Mouse (Mus musculus) frontal cortex, postnatal 14 days (tissue): ENCODE measurements around the gene Mex3d.
"Not testable (repeated sequence)": the region's sequence is repeated elsewhere in the genome, so short reads cannot be mapped to it uniquely, and the experiment has no call there.

Source experiments
- DNase-seq, 2 experiments: peaks; one replicate each; pipeline ENCODE4 v3.0.0; 2022; ENCODE audit warnings: low spot score in 2 of 2

Gene Mex3d

GRCm38 (mm10) chr10:80356001-80356682 lies 31.3 kb downstream of the Mex3d start, which contains the start of gene Plk5:
Gene Plk5 (plus strand): TSS chr10:80356459.
- DNase-seq, result no peak

DNA sequence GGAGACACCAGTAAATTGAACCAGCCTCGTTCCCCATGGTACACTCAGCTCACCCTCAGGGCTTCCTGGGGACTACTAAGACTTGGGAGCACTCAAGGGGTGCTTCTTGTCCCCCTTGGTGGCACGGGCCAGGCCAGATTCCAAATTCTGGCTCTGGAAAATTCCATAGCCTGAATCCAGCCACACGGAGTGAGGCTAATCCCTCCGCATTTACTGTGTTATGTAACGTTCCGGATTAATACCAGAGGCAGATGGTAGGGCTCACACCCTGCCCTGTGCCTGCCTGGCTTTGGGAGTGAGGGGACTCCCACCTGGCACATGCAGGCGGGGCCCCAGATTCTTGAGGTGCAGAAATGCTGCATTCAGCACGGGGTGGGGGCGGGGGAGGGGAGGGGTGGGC lies 32.0 kb downstream of the Mex3d start:
- no peak for DNase-seq

DNA sequence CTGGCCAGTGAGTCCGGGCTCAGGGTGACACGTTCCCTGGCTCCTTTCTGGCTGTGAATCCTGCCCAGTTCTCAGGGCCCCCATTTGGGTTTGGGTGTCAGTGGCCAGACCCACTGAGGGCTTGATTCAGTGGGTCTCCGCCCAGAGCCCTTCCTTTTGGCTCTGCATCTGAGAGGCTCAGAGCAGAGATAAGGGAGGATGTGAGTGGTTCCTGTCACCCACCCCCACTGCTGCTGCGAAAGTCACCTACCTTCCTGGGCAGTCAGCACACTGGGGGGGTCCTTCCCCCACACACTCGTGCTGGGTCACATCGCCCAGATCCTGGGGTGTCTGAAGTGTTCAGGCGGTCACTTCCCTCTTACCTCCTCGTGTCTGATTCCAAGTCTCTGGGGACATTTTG lies 34.7 kb downstream of the Mex3d start:
- no peak for DNase-seq

GRCm38 (mm10) chr10:80351896-80352295 lies 35.6 kb downstream of the Mex3d start:
- DNase-seq, result no peak

DNA sequence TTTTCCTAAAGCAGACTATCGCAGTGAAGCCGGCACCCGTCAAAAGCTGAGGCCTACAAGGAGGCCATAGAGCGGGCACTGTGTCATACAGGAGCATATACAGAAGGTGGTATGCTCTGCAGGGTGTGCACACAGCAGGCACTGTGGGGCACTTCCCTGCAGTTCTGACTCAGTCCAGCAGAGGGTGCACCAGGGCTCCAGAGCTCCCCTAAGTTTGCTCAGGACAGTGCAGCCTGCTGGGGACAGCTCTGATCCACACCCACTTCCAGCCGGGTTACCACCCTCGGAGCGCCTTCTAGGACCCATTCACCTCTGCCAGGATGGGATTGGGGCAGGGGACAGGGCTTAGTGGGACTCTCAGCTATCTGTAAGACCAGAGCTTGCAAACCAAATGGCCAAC lies 37.2 kb downstream of the Mex3d start:
- peak; percentile 56 to 77 for DNase-seq

GRCm38 (mm10) chr10:80348981-80349380 lies 38.5 kb downstream of the Mex3d start:
- DNase-seq, result no peak

DNA sequence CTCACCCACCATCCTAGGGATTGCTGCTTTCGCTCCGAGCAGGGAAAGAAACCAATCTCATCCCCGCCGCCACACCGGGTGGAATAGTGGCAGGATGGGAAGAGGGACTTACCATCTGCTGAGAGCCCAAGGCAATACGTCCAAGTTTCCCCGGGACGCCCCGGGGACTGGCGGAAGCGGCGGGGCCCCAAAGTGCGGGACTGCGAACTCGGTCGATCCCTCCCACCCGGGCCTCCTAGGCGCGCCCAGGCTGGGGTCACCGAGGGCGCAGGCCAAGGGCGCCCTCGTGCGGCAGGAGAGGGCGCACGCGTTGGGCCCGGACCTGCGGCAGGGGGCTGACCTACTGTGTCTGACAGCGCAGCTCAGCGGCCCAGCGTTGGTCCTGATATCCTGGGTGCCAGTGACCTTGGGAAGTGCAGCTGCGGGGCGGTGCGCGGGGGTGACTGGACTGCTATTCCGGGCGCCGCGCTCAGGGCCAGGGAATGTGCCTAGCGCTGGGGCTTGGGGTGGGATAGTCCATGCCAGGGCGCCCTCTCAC lies 39.1 kb downstream of the Mex3d start, which contains the start of gene Adamtsl5:
Gene Adamtsl5, minus strand, starts transcription at position 169 of the 538 bp plus-strand sequence.
- no peak for DNase-seq

- no peak for DNase-seq
Observed at GRCm38 (mm10) chr10:80347514-80347967, 39.9 kb downstream of the Mex3d start.

DNA sequence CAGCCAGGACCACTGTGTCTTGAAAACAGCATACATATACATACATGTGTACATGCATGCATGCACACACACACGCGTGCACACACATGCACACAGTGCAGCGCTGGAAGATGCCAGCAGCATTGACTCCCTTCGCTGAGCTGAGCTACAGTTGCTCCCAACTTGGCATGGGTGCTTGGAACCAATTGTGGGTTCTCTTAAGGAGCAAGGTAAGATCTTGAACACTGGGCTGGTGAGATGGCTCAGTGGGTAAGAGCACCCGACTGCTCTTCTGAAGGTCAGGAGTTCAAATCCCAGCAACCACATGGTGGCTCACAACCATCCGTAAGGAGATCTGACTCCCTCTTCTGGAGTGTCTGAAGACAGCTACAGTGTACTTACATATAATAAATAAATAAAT lies 41.5 kb downstream of the Mex3d start:
- DNase-seq, result not testable (repeated sequence)

DNA sequence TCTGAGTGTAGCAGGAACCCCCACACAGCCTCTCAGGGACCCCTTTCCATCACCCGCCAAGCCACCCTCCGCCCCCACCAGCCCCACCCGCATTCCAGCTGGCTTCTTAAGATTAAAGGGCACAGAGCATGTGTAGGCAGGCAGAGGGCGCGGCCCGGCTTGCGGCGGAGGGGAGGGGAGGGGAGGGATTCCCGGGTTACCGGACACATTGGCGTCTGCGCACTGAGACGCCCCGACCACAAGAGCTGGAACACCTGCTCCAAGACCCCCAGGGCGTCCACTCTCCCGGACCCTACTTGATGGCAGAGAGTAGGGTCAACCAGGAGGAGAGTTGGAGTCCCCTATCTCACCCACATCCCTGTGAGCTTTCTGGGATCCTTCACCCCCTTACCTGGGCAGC lies 42.3 kb downstream of the Mex3d start:
- no peak for DNase-seq

DNA sequence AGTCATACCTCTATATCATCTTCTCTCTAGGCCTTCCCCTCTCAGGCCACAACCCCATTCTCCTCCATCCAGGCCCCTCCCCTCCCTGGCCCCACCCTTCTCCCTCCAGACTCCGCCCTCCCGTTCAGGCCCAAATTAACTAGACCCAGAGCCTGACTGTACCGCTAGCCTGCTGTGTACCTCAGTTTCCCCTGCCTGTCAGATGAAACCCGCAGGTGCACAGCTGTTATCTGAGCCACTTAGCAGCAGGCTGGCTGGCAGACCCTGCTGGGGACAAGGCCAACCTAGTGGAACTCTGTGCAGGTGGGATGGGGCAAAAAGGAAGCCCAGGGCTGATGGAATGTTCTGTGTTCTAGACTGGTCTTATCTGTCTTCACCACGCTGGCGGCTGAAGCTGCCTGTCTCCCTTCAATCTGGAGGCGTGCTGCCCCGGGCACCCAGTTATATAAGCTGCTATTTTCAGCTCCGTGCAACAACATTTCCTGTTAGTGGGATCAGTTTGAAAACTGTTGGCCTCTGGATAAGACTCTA lies 43.3 kb downstream of the Mex3d start:
- no peak for DNase-seq

- DNase-seq, result no peak
Observed at GRCm38 (mm10) chr10:80343425-80343895, 44.0 kb downstream of the Mex3d start.

GRCm38 (mm10) chr10:80342749-80343424 lies 44.6 kb downstream of the Mex3d start:
- DNase-seq, result no peak

GRCm38 (mm10) chr10:80342305-80342748 lies 45.1 kb downstream of the Mex3d start:
- DNase-seq, result no peak

GRCm38 (mm10) chr10:80341491-80342304 lies 45.8 kb downstream of the Mex3d start:
- no peak for DNase-seq

DNA sequence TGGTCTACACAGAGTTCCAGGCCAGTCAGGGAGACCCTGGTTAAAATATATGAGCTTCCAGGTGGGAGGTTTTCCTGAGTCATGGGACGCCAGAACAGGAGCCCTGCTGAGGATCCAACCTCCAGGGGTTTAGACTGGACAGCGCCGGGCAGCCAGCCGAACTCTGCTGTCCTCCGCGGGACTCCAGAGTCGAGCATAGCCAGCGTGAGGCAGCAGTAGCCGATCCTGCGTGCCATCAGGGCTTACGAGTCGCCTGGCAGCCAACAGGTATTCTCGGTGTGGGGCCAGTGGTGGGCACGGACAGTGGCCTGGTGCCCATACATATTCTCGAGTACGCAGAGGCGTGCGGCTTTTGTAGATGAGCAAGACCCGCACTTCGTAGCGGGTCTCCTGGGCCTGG lies 46.4 kb downstream of the Mex3d start:
- no peak for DNase-seq

- peak; percentile 65 to 81 for DNase-seq
Observed at GRCm38 (mm10) chr10:80339941-80340750, 47.3 kb downstream of the Mex3d start.

- no peak for DNase-seq
Observed at GRCm38 (mm10) chr10:80336263-80336662, 51.2 kb downstream of the Mex3d start.

DNA sequence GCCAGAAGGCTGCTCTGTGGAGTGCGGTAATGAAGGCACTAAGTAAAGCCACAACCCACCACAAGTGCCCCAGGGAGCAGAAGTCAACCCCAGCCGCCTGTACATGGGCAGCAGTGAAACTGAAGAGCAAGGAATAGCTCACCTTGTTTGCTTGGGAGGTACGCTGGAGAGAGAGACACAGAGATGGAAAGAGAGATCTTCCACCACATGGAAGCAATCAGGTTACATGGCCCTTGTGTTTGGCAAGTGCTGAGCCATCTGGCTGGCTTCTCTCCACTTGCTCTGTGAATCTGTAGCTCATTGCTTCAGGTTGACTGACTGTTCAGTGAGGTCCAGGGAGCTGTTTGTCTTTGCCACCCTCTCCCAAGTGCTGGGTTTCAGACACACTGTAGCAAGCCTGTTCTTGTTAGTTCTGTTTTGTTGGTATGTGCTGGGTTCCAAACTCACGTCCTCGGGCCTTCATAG lies 54.9 kb downstream of the Mex3d start:
- no peak for DNase-seq

- DNase-seq, result no peak
Observed at GRCm38 (mm10) chr10:80331636-80332524, 55.6 kb downstream of the Mex3d start.
